Mouse (Mus musculus) heart, adult 18-20 months (tissue): ENCODE results near the gene Arhgap15. TPM values are rescaled to one million over a fixed set of nuclear protein-coding genes. Genes with fewer than 3 reads are reported as not detected.
"Not testable (repeated sequence)": the region's sequence is repeated elsewhere in the genome, so short reads cannot be mapped to it uniquely, and the experiment has no call there.

Experiments
- DNase-seq, 2 experiments: peaks; one replicate each; pipeline ENCODE4 v3.0.0; 2021 to 2022; ENCODE audit warnings: mixed read lengths in 1 of 2
- long read RNA-seq, 2 experiments: library from polyadenylated mRNA; stranded (forward); transcript quantifications; one replicate each; pipeline ENCODE4 v2.0.0; 2021
- total RNA-seq, 2 experiments: library from RNA; stranded (reverse); gene quantifications; 2 replicates each; pipeline ENCODE4 v1.2.3; 2021

Gene Arhgap15
- total RNA-seq, result 1 to 10 TPM in 1 of 2 experiments, under 1 TPM in 1; 0.62 to 2.1 TPM
- long read RNA-seq, experiment 1, result 0 reads
- long read RNA-seq, experiment 2, partial matches to known transcripts, result 0 of 1 reads
- long read RNA-seq, experiment 2, other reads (novel, unspliced or antisense), result 0 of 1 reads

DNA sequence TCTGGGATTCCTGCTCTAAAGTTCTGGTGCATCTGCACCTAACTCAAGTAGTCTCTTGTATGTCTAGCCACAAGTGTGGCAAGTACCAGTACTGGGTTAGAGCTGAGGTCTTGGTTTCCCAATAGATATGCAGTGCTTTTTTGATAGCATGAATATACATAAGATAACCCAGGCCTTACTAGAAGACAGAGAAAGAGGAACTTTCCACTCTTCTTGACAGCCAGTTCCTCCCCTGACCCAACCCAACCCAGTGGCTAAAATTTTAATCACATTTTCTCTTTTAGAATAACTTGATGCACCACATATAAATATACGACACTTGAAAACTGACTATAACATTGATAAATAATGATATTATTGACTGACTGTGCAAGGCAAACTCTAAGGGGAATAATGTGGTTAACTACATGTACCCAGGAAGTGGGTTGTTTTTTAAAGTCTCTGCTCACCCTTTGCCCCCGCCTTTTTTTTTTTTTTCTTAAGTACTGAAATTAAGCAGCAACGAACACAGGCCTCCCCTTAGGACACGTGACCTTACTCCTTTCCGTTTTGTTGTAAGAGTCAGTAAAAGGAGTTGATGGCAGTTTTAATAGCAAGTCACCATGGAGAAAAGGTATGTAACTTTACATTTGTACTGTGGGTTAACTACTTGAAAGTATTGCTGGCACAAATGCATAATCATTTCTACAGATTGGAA, at the start of gene Arhgap15:
Gene Arhgap15, plus strand, starts transcription at position 538 of the 697 bp plus-strand sequence.
- DNase-seq, result peak in 1 of 2 experiments; percentile 25

GRCm38 (mm10) chr2:43712611-43713138, 35.9 kb upstream of the Arhgap15 start:
- DNase-seq, result no peak

GRCm38 (mm10) chr2:43722446-43723103, 26.0 kb upstream of the Arhgap15 start:
- peak; percentile 47 to 71 for DNase-seq

- no peak for DNase-seq
These were observed 25.5 kb upstream of the Arhgap15 start for GRCm38 (mm10) chr2:43723104-43723541.

DNA sequence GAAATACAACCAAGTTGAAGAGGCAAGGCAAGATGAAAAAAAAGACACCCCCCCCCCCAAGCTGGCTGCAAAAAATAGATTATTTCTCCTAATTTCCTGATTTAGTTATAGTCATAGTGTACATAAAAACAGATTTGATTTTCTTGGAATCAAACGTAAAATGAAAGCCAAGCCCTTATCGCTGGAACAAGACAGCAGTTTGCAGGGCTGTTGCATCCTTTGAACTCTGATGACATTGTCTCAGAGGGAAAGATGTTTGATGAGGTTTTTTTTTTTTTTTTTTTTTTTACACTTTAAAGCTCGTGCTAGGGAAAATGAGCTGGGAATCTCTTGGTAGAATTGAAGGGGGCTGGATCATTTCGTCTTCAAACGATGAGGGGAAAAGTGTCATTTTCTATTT, 21.4 kb upstream of the Arhgap15 start:
- no peak for DNase-seq

GRCm38 (mm10) chr2:43727693-43728092, 20.9 kb upstream of the Arhgap15 start:
- DNase-seq, result peak in 1 of 2 experiments; percentile 25

DNA sequence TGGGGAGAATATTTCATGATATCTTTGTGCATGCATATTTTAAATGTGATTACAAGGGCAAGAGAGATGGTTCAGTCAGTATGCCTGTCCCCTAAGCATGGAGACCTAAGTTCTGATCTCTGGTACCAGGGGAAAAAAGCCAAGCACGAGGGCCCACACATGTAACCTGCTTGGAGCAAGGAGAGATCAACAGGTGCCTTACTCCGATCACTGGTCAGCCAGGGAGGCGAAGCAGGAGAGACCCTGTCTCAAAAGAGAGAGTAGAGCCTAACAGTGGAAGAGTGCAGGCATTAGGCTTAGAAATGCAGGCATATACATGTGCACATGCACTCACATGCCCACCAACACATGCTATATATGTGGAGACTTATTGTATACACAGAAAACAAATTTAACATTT, 19.8 kb upstream of the Arhgap15 start:
- DNase-seq, result no peak

GRCm38 (mm10) chr2:43732396-43732795, 16.2 kb upstream of the Arhgap15 start:
- DNase-seq, result no peak

GRCm38 (mm10) chr2:43735071-43735470, 13.6 kb upstream of the Arhgap15 start:
- DNase-seq, result not testable (repeated sequence)

DNA sequence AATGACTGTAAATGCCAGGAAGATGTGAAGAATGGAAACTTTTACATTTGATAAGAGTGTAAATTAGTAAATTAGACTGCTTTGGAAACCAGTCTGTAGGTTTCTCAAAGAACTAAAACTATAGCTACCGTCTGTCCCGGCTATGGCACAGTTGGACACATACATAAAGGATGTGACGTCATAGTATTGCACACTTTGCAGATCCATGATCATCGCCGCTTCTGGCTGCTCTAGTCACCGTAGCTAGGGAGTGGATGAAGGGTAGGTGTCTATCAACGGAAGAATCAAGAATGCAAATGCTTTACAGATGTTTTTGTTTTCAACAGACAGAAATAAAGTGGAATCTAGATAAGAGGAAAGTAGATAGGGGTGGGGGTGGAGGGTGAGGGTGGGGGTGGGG, 11.1 kb upstream of the Arhgap15 start:
- no peak for DNase-seq

DNA sequence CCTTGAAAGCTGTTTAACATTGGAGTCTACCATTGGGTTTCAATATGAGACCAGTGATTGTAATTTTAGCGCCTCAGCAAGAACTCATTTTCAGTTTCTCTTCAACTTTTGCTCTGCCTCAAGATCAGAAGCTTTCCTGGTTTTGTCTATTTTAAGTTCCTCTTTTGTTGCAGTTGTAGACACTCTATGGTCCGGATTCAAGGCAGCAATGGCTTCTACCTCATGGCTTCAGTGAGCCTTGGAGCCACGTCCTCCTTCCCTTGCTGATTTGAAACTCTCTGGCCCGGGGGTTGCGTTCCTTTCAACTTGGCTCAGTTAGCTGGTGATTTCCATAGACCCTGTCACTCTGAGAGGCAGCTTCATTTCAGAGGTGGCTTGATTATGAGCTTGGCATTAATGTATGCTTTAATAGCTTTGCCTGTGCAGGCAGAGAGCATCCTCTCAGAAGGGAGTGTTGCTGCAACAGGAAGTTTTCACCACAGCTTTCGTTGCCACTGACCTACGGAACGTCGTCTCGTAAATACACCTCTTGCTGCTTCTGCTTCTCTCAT, 10.0 kb upstream of the Arhgap15 start:
- peak in 1 of 2 experiments; percentile 21 for DNase-seq

GRCm38 (mm10) chr2:43739190-43739818, 9.3 kb upstream of the Arhgap15 start:
- no peak for DNase-seq

DNA sequence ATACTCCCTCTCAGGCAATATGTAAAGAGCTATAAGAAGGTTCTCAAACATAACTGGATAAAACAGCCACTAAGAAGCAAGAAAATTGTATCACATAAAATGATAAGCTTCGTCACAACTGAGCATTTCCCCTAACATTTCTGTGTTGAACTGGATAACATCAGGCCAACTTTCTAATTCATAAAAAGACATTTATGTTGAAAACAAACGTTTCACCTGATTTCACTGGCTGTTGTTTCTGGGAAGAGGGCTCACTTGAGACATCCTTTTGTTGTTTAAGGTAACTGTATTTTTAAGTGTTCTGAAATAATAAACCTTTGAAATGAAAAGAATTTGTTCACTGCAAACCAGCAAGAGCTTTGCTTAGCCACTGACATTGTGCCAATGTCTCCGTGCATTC, 697 bp downstream of the Arhgap15 start:
- no peak for DNase-seq

- DNase-seq, result no peak
These were observed 7.3 kb downstream of the Arhgap15 start for GRCm38 (mm10) chr2:43755899-43756298.

DNA sequence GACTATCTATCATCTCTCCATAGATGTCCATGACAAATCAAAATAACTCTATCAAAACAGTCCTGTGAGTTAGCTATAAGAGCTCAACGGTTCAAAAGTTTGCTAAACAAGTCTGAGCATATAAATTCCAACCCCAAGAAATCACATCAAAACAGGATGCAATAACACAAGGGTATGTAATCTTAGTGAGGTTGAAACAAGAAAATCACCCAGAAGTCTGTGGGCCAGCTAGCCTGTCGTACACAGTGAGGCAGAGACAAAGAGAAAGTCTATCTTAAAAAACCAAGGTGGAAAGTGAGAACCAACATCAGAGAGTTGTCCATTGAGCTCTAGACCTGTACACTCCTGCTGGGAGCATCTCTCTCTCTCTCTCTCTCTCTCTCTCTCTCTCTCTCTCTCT, 8.0 kb downstream of the Arhgap15 start:
- DNase-seq, result no peak

DNA sequence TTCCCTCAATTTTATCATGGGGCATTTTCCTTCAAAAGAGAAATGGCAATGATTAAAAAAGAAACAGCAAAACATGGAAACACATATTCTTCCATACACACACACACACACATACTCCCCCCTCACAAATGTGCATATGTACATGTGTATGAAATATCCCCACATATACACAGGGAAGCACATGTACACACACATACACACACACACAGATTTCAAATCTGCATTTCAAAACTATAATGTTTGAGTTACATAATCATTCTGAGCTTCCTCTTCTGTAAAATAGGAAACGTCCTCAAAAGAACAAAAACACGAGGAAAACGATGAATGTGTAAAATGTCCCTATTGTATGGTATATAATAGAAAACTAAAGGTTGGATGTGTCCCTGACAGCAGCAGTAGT, 13.1 kb downstream of the Arhgap15 start:
- no peak for DNase-seq

GRCm38 (mm10) chr2:43763279-43763678, 14.7 kb downstream of the Arhgap15 start:
- DNase-seq, result no peak

- no peak for DNase-seq
These were observed 15.8 kb downstream of the Arhgap15 start for GRCm38 (mm10) chr2:43764456-43764855.

DNA sequence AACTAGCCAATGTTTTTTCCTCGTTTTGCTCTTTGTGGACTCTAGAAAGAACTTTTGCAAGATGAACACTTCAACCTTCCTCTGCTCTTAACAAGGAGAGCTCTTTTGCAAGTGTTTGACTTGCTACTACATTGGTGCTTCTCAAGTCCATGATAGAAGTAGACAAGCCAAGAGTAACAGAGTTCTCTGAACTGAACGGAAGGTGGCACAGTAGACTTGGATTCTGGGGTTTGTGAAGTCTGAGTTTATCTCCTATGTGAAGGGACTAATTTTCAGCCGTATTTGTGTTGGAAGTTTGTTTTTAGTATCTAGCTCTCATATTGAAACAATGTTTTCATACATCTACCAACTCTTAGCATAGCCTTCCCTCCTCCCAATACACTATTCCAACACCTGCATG, 17.6 kb downstream of the Arhgap15 start:
- DNase-seq, result no peak

GRCm38 (mm10) chr2:43769850-43770570, 21.4 kb downstream of the Arhgap15 start:
- no peak for DNase-seq

DNA sequence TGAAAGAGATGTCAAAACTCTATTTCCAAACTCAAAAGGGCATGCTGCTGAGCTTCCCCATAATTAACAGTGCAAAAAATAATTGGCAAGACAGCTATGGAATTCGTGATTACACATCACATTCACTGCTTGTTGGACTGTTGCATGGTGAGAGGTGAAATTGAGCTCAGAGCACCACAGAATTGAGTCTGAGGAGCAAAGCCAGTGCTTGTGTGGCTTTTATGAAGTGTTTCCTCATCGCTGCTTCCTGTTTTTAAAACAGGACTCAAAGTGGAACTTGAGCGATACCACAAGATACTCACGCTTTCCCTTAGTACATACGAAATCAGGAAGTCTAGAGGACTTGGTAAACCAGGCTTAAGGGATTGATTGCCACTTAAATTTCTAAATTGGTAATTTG, 24.0 kb downstream of the Arhgap15 start:
- peak in 1 of 2 experiments; percentile 42 for DNase-seq

DNA sequence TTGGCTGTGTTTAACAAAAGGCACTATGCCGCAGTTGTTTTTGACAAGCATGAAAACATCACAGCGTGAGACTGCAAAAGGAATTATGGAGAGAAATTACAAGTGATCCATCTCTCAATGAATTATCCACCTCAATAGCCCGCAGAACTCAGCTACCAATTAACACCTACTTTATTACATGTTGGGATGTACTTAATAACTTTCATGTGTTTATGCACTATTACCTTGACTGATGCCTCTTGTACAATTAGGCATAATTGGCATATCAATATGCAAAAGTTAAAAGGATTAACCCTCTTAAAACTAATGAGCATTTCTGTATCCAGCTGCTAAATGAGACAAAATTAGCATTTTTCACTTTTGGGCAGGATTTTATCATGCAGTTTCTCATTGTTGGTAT, 33.5 kb downstream of the Arhgap15 start:
- no peak for DNase-seq
